Mouse (Mus musculus) G1E (cell line): ENCODE results near the gene Pus10. TPM values are rescaled to one million over a fixed set of nuclear protein-coding genes. Genes with fewer than 3 reads are reported as not detected.
A peak's percentile ranks its signal among the peaks of the same experiment; 100 is the strongest.

Experiments
- ATAC-seq: 2 replicates; pipeline ENCODE4 v1.8.0; 2016; ENCODE audit warnings: mild to moderate bottlenecking; ENCODE audit not compliant: insufficient number of reproducible peaks, poor library complexity, low FRiP score, severe bottlenecking; ENCODE audit errors: extremely low read depth
- DNase-seq: peaks from one replicate; pipeline ENCODE4 v3.0.0; 2012; ENCODE audit warnings: low spot score
- H3K27me3 ChIP-seq: 2 replicates; pipeline ENCODE4 v1.6.1; 2012; ENCODE audit warnings: mild to moderate bottlenecking, low read length, inconsistent platforms; ENCODE audit not compliant: insufficient read depth
- H3K36me3 ChIP-seq: replicated peaks from 2 replicates; pipeline ENCODE3; 2012; ENCODE audit warnings: mild to moderate bottlenecking, inconsistent platforms
- H3K4me1 ChIP-seq: 2 replicates; pipeline ENCODE4 v1.6.1; 2012; ENCODE audit warnings: low read depth, low read length, inconsistent platforms, mixed read lengths; ENCODE audit not compliant: insufficient read depth
- H3K4me3 ChIP-seq: 2 replicates; pipeline ENCODE4 v1.5.1; 2012; ENCODE audit warnings: low read depth, mild to moderate bottlenecking, inconsistent platforms, low read length, moderate library complexity, mixed read lengths
- H3K9me3 ChIP-seq: replicated peaks from 2 replicates; pipeline ENCODE4 v1.6.1; 2012; ENCODE audit warnings: inconsistent platforms
- CTCF ChIP-seq: IDR thresholded peaks from 2 replicates; pipeline ENCODE4 v1.5.1; 2012; ENCODE audit warnings: low read depth, low read length, inconsistent platforms, mixed read lengths
- GATA1 ChIP-seq: IDR thresholded peaks from 2 replicates; pipeline ENCODE4 v1.6.1; 2012; ENCODE audit warnings: borderline replicate concordance, low read length, inconsistent platforms, mixed read lengths
- GATA2 ChIP-seq: IDR thresholded peaks from 2 replicates; pipeline ENCODE4 v1.6.1; 2012; ENCODE audit warnings: low read depth, low read length, inconsistent platforms, borderline replicate concordance
- POLR2AphosphoS5 ChIP-seq: IDR thresholded peaks from 2 replicates; pipeline ENCODE4 v1.6.1; 2012; ENCODE audit warnings: low read depth, low read length, inconsistent platforms; ENCODE audit not compliant: insufficient replicate concordance
- TAL1 ChIP-seq: conservative IDR thresholded peaks from 2 replicates; pipeline ENCODE4 v1.6.1; 2012; ENCODE audit warnings: low read depth, low read length, inconsistent platforms, mixed read lengths
- polyA plus RNA-seq: library from polyadenylated mRNA; stranded (reverse); fragments of >175 nt; gene quantifications from 2 replicates; pipeline ENCODE4 v1.2.3, GENCODE M21; 2012
- total RNA-seq, 2 experiments: library from RNA; stranded (forward) in 1 of 2; stranded (reverse) in 1 of 2; fragments of 200-1000 nt in 1 of 2; fragments of >200 nt in 1 of 2; fragmentation: Nextera tagmentation in 1 of 2; gene quantifications; 2 replicates each; pipeline ENCODE4 v1.2.3; 2014 to 2017

Gene Pus10
- total and polyA plus RNA-seq, 3 experiments, result 7.0 to 50.9 (median 50.6) TPM

- Histone ChIP-seq H3K4me3 (peak overlapping the region; percentile 87), H3K27me3 (no peaks in the 10 kb centered on the region), H3K4me1 (peaks cover 13% of the 10 kb centered on the region), H3K36me3 (peaks cover 32% of the 10 kb centered on the region), H3K9me3 (no peaks in the 10 kb centered on the region)
- DNase-seq (no peak), ATAC-seq (no peak)
- TF ChIP-seq GATA1, result no peak
- TF ChIP-seq POLR2AphosphoS5, result no peak
- no peak for TF ChIP-seq TAL1
- no peak for TF ChIP-seq CTCF
- TF ChIP-seq GATA2, result no peak
Observed at GRCm38 (mm10) chr11:23667128-23667527, 1.7 kb downstream of the Pus10 start.

- Histone ChIP-seq H3K9me3 (no peaks in the 10 kb centered on the region), H3K36me3 (peaks cover 80% of the 10 kb centered on the region), H3K4me1 (peaks cover 7% of the 10 kb centered on the region; the same call in 1 of the 2 replicates), H3K4me3 (no peak overlapping the region), H3K27me3 (no peaks in the 10 kb centered on the region)
- no peak for ATAC-seq
- TF ChIP-seq POLR2AphosphoS5, result no peak
- no peak for TF ChIP-seq GATA2
- TF ChIP-seq CTCF, result no peak
- TF ChIP-seq GATA1, result no peak
- no peak for TF ChIP-seq TAL1
- no peak for DNase-seq
Observed at GRCm38 (mm10) chr11:23672256-23672749, 6.8 kb downstream of the Pus10 start.

DNA sequence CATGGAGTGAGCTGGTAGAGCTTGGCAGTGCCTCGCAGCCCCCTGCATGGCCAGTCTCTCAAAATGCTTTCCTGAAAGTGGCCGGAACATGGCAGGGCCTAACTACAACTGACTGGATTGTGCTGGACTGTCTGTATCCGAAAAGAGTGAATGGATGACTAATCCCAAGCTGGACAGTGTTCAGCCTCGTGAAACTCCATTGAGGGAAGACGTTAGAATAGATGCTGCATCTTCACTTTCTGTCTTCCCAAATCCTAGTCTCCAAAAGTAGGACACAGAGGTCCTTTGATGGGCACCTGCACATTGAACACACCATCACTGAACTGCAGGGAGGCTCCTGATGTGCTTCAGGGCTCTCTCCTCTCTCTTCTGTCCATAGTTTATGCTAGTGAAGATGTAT, 10.6 kb downstream of the Pus10 start:
- H3K36me3 ChIP-seq, result peaks cover 95% of the 10 kb centered on the region

DNA sequence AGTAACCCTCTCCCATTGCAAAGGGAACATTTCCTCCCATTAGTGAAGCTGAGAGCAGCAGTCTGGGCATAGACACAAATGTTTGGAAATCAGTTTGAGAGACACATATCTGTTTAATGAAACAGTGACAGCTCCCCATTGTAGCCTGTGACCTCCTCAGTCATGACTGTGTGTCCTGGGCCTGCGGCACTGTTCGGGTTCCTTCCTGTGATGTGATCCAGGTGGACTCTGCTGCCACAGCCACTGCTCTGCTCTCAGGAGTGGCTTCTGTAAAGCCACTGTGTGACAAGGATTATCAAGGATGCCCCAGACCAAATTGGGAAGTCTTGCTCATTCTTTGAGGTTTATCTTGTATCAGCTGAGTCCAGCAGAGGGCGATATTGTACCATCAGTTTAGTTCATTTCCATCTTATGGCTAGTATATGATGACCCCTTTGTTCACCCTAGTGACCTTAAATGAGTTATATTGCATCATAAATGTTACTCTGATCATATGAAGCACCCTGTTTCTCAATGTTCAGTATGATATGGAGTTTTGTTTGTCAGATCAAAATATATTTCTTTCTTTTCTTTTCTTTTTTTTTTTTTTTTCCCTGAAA, 13.7 kb downstream of the Pus10 start:
- Histone ChIP-seq H3K36me3 (peaks cover 95% of the 10 kb centered on the region), H3K4me1 (no peaks in the 10 kb centered on the region), H3K9me3 (no peaks in the 10 kb centered on the region), H3K27me3 (no peaks in the 10 kb centered on the region), H3K4me3 (no peak overlapping the region)
- DNase-seq, result peak; percentile 10
- ATAC-seq, result no peak
- no peak for TF ChIP-seq POLR2AphosphoS5
- TF ChIP-seq GATA2, result no peak
- TF ChIP-seq GATA1, result no peak
- TF ChIP-seq TAL1, result no peak
- peak; percentile 45; the same call in 1 of the 2 replicates for TF ChIP-seq CTCF

More for the DNA sequence above, 10.6 kb downstream of the Pus10 start:
- no peak for TF ChIP-seq GATA1
- Histone ChIP-seq H3K27me3 (no peaks in the 10 kb centered on the region), H3K9me3 (no peaks in the 10 kb centered on the region), H3K4me3 (no peak overlapping the region), H3K4me1 (no peaks in the 10 kb centered on the region)
- DNase-seq (no peak), ATAC-seq (no peak)

DNA sequence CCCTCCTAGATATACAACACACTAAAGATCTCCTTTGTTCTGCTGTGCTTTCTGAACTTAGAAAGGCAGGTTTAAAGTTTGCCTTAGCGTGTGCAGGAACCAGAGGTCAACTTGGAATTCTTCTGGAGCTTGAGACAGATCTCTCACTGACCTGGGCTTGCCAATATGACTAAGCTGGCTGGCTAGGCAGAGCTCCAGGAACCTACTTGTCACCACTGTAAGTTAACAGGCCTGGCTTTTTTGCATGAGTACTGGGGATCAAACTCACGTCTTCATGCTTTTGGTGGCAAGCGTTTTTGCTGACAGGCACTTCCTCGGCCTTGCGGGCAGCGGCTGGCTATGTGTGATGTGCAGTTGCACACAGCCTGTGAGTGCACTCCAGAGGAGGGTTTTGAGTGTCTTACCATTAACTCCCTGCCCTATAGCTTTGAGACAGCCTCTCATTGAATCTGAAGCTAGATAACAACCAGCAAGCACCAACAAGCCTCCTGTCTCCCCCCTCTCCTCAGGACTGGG, 15.0 kb downstream of the Pus10 start:
- H3K9me3 ChIP-seq, result no peaks in the 10 kb centered on the region
- DNase-seq (no peak), ATAC-seq (no peak)
- H3K36me3 ChIP-seq, result peaks cover 89% of the 10 kb centered on the region
- no peak overlapping the region for H3K4me3 ChIP-seq
- H3K4me1 ChIP-seq, result no peaks in the 10 kb centered on the region
- H3K27me3 ChIP-seq, result no peaks in the 10 kb centered on the region
- no peak for TF ChIP-seq GATA2
- TF ChIP-seq POLR2AphosphoS5, result no peak
- TF ChIP-seq GATA1, result no peak
- no peak for TF ChIP-seq TAL1
- no peak for TF ChIP-seq CTCF

DNA sequence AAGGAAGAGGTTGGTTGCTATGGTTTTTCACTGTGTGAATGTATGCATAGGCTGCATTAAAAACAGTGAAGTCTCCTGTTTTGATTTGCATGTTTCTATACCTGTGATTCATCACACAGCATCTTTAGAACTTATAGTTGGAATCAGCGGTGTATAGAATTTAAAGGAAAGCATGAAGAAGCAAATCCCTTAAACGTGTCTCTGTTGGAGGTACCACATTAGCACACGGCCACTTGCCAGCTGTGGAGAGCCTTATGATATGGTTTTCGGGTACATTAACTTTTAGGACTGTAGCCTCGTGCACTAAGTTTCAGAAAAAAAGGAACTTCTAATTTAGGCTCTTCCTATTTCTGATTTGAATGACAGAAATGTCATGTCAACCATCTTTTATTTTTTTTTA, 17.1 kb downstream of the Pus10 start:
- no peak for ATAC-seq
- no peaks in the 10 kb centered on the region for H3K4me1 ChIP-seq
- no peak for DNase-seq
- H3K9me3 ChIP-seq, result no peaks in the 10 kb centered on the region
- no peaks in the 10 kb centered on the region for H3K27me3 ChIP-seq
- no peak for TF ChIP-seq GATA2
- TF ChIP-seq CTCF, result no peak
- TF ChIP-seq POLR2AphosphoS5, result no peak
- TF ChIP-seq GATA1, result no peak
- no peak for TF ChIP-seq TAL1
- H3K36me3 ChIP-seq, result peaks cover 86% of the 10 kb centered on the region
- no peak overlapping the region for H3K4me3 ChIP-seq

DNA sequence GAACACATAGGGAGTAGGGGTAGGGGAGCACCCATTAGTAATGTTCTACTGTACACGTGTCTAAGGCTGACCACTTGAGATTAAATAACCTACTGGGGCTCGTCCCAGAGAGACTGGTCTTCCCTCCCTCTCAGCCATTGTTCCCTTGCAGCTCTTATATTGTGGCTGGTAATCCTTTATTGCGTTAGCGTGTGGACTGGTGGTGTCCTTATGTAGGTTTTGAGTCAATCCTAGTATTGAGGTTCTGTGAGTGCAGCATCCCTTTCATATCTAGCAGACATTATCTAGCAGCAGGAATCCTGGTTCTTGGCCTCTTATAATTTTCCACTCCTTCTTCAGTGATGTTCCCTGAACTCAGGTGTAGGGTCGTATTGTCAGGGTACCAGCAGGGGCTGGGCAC, 21.2 kb downstream of the Pus10 start:
- no peak for TF ChIP-seq TAL1
- Histone ChIP-seq H3K36me3 (peaks cover 71% of the 10 kb centered on the region), H3K4me1 (no peaks in the 10 kb centered on the region), H3K4me3 (no peak overlapping the region), H3K9me3 (no peaks in the 10 kb centered on the region), H3K27me3 (no peaks in the 10 kb centered on the region)
- DNase-seq, result no peak
- ATAC-seq, result no peak
